Mouse (Mus musculus) c-Kit-positive CD71-negative TER-119-negative erythroid progenitor cells, embryonic 14.5 days (primary cell): ENCODE measurements at regions not wholly inside any gene's neighbourhood (a gene's known extent, or its start where the extent isn't known, plus 50 kb on each side); places are given as distances from the start of the nearest gene placed in this dataset.
"Not testable (repeated sequence)": the region's sequence is repeated elsewhere in the genome, so short reads cannot be mapped to it uniquely, and the experiment has no call there.

Experiments used
- DNase-seq: peaks from one replicate; pipeline ENCODE4 v3.0.0-alpha.2; 2013; ENCODE audit warnings: low read depth

DNA sequence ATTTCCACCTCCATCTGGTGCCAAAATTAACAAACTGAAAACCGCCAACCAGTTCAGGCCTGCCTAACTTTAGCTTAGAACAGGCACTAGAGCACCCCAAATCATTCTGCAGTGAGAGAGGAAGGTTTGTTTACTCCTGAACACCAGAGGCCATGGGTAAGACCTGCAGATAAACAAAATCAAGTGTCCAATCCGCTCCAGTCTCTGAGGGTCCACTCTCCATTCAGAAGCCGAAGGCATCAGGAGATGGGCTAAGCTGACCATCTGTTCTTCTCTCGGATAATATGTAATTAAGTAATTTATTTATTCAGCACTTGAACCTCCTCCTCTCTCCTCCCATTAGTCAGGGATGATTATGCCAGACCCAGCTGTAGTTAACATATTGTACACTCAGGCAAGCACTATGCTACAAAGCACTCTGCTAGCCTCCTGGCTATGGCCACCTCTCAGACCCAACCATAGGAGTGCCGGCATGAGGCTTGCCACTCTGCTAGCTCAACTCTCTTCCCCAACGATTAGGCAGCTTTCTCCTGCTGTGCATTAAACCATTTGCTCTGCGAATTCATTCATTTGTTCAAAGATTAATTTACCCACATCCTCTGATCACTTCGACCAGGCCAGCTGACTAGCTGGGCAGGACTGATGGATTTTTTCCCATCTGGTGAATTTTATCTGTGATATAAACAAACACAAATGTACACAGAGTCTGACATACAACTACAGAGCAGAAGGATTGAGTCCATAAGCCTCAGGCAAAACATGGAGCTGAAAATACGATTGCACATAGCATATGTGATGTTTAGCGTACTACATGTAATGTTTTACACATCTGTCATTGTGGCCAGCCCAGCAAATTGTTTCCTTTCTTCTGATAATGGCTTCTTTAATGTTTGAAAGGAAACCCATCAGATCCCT lies 184.4 kb downstream of the Mat2b start:
- no peak for DNase-seq

- DNase-seq, result no peak
Observed at GRCm38 (mm10) chr11:40491599-40491998, 203.4 kb downstream of the Mat2b start.

GRCm38 (mm10) chr11:40478171-40478570 lies 216.8 kb downstream of the Mat2b start:
- DNase-seq, result not testable (repeated sequence)

GRCm38 (mm10) chr11:40477294-40477693 lies 217.7 kb downstream of the Mat2b start:
- DNase-seq, result no peak

DNA sequence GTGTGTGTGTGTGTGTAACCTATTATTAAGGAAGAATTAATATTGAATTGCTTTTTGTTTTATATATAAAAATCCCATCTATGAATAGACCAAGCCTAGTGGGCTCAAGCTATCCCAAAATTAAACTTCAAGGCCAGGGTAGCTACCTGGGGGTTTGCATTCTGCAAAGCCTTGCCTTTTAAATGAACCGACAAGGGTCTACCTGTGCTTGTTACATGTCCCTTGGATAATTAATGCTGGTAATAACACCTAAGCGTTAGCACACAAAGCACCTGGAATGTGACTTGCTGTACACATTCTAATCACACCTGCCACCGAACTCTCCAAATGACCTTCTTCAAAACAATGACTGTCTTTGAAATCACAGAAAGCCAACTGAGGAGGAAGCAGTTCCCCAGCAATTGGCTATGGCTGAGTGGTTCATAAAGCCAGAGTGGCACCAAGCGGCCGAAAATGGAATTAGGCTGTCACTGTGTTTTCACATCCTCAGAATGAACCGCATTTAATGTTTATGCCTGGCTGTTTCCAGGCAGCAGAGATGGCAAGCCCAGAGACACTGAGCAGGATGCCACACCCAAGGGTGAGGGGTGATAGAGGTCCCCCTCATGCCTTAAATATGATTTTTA lies 225.8 kb downstream of the Mat2b start:
- DNase-seq, result peak; percentile 2

DNA sequence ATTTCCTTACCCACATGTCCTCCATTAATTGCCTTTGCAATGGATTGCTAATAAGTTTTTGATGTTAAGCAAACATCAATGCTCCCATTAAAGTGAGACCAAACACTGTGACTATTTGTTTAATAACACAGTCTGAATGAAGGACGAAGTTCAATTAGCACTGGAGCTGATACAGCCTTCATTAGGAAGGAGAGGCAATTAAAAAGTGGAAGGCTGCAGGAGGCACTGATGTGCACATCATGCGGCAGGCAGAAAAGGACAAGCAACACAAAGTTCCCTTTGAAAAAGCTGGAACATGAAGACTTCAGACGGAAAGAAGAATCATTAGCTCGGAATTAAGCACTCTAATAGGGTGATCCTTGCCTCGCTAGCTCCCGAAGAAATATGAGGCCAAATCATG lies 238.4 kb downstream of the Mat2b start:
- DNase-seq, result no peak

GRCm38 (mm10) chr11:40454994-40455393 lies 240.0 kb downstream of the Mat2b start:
- not testable (repeated sequence) for DNase-seq

DNA sequence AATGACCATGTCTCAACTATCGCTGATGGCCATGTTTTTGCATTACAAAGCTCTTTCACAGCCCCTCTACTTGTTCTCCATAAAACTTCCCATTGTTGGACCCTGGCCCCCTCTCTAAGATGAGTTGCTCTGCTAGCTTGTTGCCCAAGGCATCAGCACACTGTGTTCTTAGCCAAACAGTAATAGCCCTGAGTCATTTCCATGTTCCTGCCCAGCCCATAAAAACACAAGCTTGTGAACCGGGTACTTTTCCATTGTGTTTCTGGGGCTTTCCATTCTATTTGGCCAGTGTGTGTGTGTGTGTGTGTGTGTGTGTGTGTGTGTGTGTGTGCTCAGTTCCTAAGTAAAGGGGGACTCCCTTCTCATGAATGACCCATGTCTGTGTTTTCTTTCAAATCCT lies 248.2 kb downstream of the Mat2b start:
- no peak for DNase-seq

GRCm38 (mm10) chr11:40434002-40434401 lies 261.0 kb downstream of the Mat2b start:
- DNase-seq, result no peak

- no peak for DNase-seq
Observed at GRCm38 (mm10) chr11:40428858-40429257, 266.1 kb downstream of the Mat2b start.

DNA sequence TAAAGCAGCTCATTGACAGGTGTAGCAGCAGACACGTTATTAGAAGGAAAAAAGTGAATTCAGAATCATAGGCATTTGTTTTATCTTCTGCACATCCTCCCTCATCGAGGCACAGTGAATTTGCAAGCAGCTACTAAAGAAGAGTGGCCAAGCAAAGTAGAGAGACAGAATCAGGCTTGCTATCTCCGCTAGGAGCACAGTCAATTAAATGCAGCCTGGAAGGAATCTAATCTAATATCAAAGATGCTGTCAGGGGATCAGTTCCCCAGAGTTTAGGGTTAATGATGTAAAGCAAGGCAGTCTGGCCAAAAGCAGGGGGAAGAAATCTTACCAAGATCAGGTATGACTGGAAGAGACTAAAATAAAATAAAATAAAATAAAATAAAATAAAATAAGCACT lies 270.7 kb downstream of the Mat2b start:
- DNase-seq, result no peak

- DNase-seq, result no peak
Observed at GRCm38 (mm10) chr11:40407571-40407970, 287.4 kb downstream of the Mat2b start.

DNA sequence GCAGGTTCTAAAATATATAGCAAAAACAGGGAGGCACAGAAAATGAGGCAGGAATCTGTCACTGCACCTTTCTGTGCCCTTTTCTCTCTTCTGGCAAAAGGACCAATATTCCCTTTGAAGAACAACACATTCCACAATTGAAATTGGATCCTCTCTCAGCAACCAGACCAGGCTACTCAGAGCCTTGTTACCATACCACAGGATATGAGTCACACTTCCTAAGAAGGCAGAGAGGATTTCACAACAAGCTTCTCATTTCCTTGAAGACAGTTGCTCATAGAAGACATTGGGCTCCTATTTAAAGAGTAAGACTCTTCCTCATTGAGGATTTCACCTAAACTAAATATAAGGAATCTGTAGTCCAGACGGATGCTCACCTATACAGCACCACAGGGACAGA lies 292.8 kb downstream of the Mat2b start:
- DNase-seq, result peak; percentile 6

DNA sequence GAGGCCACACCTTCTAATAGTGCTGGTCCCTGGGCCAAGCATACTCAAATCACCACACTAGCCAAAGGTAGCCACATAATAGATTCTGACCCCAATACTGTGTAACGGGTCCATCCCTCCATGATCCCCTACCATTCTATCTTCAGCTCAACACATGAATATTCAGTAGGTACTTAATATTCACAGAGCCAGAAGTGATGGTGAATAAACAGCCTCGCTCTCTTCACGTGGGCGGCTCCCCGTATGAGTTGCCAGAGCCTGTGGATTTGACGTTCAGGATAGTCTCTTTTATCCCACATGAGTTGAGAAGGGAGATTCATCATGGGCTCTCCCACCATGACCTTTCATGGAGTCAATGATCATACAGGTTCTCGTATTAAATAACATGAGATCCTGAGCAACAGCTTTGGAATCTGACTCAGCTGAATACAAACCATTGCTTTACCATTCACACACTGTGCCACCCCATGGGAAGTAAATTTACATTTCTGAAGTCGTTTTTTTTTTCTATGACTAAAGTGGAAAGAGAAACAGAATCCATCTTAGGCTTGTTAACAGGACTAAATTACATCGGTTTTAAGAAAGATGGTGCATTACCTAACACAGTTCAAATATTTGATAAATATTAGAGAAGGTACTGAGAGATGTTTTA lies 297.4 kb downstream of the Mat2b start:
- no peak for DNase-seq

- DNase-seq, result no peak
Observed at GRCm38 (mm10) chr11:40395331-40395730, 299.7 kb downstream of the Mat2b start.

GRCm38 (mm10) chr11:40394864-40395266 lies 300.1 kb downstream of the Mat2b start:
- no peak for DNase-seq

- no peak for DNase-seq
Observed at GRCm38 (mm10) chr11:40394283-40394758, 300.7 kb downstream of the Mat2b start.

GRCm38 (mm10) chr11:40380696-40381095 lies 314.3 kb downstream of the Mat2b start:
- DNase-seq, result no peak

GRCm38 (mm10) chr11:40371696-40372095 lies 323.3 kb downstream of the Mat2b start:
- DNase-seq, result no peak

DNA sequence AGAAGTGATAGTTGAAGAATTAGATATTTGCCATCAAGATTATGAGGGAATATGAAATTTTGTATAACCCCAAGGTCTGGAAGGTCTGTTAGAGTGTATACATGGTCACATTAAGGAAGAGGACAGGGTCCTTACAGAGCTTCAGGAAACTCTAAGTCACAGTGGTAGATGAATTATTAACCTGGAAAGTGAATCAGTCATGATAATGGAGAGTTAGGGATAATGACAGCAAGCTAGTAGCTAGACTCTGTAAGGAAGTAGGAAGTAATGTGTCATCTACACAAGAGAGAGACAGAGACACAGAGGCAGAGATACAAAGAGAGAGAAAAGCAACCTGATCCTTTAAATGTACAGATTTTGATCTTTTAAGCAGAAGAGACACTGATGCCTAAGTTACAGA lies 328.4 kb downstream of the Mat2b start:
- DNase-seq, result no peak

- no peak for DNase-seq
Observed at GRCm38 (mm10) chr11:40362530-40363185, 332.3 kb downstream of the Mat2b start.
